Mouse (Mus musculus): Measurements from ENCODE around the gene Tnip1. TPM values are rescaled to one million over a fixed set of nuclear protein-coding genes. Genes with fewer than 3 reads are reported as not detected.
"Not testable (repeated sequence)": the region's sequence is repeated elsewhere in the genome, so short reads cannot be mapped to it uniquely, and the experiment has no call there.

The Tnip1 gene
- polyA plus RNA-seq, 2 experiments from 2014 or later: 81.5 to 98.2 TPM

- no peak for ATAC-seq
These were observed 55.5 kb downstream of the Tnip1 start for GRCm38 (mm10) chr11:54907259-54907658.

- ATAC-seq: no peak
These were observed 56.3 kb downstream of the Tnip1 start for GRCm38 (mm10) chr11:54906466-54906865.

GRCm38 (mm10) chr11:54905931-54906330 lies 56.8 kb downstream of the Tnip1 start:
- ATAC-seq: no peak

GRCm38 (mm10) chr11:54905086-54905485 lies 57.6 kb downstream of the Tnip1 start:
- no peak for ATAC-seq

- ATAC-seq: peak; percentile 23
These were observed 58.6 kb downstream of the Tnip1 start for GRCm38 (mm10) chr11:54903940-54904706.

GRCm38 (mm10) chr11:54903339-54903738 lies 59.4 kb downstream of the Tnip1 start:
- ATAC-seq: no peak

- no peak for ATAC-seq
These were observed 60.1 kb downstream of the Tnip1 start, which contains the start of gene Gpx3 for GRCm38 (mm10) chr11:54902333-54903323. Gpx3 (plus strand) TSS chr11:54902453.

GRCm38 (mm10) chr11:54899657-54900056 lies 63.1 kb downstream of the Tnip1 start:
- ATAC-seq: no peak

GRCm38 (mm10) chr11:54897470-54897869 lies 65.2 kb downstream of the Tnip1 start:
- ATAC-seq: no peak

GRCm38 (mm10) chr11:54896646-54897045 lies 66.1 kb downstream of the Tnip1 start:
- ATAC-seq: not testable (repeated sequence)

GRCm38 (mm10) chr11:54894589-54894988 lies 68.1 kb downstream of the Tnip1 start:
- ATAC-seq: no peak

- no peak for ATAC-seq
These were observed 70.6 kb downstream of the Tnip1 start for GRCm38 (mm10) chr11:54892091-54892490.

GRCm38 (mm10) chr11:54891341-54891740 lies 71.4 kb downstream of the Tnip1 start:
- no peak for ATAC-seq

- no peak for ATAC-seq
These were observed 74.8 kb downstream of the Tnip1 start for GRCm38 (mm10) chr11:54887927-54888326.

- ATAC-seq: no peak
These were observed 77.3 kb downstream of the Tnip1 start for GRCm38 (mm10) chr11:54885406-54885805.

- no peak for ATAC-seq
These were observed 77.8 kb downstream of the Tnip1 start for GRCm38 (mm10) chr11:54884937-54885336.

- ATAC-seq: peak; percentile 72
These were observed 78.4 kb downstream of the Tnip1 start for GRCm38 (mm10) chr11:54884197-54884828.

GRCm38 (mm10) chr11:54882671-54883070 lies 80.0 kb downstream of the Tnip1 start:
- no peak for ATAC-seq

- ATAC-seq: no peak
These were observed 81.7 kb downstream of the Tnip1 start for GRCm38 (mm10) chr11:54881051-54881474.

GRCm38 (mm10) chr11:54879922-54880321 lies 82.8 kb downstream of the Tnip1 start:
- ATAC-seq: no peak

- peak; percentile 68 for ATAC-seq
These were observed 83.3 kb downstream of the Tnip1 start for GRCm38 (mm10) chr11:54879434-54879833.

- ATAC-seq: no peak
These were observed 83.8 kb downstream of the Tnip1 start for GRCm38 (mm10) chr11:54878893-54879292.

GRCm38 (mm10) chr11:54876031-54876430 lies 86.7 kb downstream of the Tnip1 start:
- no peak for ATAC-seq
